Mouse (Mus musculus) urinary bladder, postnatal 10 days (tissue): ENCODE measurements around the gene Gm17174.
"Not testable (repeated sequence)": the region's sequence is repeated elsewhere in the genome, so short reads cannot be mapped to it uniquely, and the experiment has no call there.

ENCODE experiments used
- DNase-seq: peaks from one replicate; pipeline ENCODE4 v3.0.0; 2022; ENCODE audit warnings: low spot score

Gm17174 gene

DNA sequence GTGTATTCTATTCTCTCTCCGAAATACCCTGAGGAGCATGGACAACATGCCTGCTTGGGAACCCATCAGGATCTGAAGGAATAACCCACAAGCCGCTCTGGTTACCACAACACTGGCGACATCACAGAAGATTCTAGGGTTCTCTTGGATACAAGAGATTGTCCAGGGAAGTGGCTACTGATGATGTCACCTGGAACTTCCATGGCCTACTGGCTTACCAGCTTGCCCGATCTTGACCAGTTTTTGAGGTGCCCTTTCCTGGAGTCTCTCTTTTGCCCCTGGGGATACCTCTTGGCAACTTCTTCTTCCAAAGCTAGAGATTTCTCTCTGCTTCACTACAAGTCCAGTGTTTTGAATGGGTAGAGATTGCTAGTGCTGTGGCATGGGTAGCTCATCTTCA, at the start of gene Gm17174:
TSS of gene Gm17174 (minus strand) at position 101 of the 400 bp plus-strand sequence.
- not testable (repeated sequence) for DNase-seq

- DNase-seq: not testable (repeated sequence)
These were observed 43.6 kb upstream of the Gm17174 start, which contains the start of gene Gm4181 for GRCm38 (mm10) chr14:51635566-51635965. TSS of gene Gm4181 (minus strand) at chr14:51635666.

DNA sequence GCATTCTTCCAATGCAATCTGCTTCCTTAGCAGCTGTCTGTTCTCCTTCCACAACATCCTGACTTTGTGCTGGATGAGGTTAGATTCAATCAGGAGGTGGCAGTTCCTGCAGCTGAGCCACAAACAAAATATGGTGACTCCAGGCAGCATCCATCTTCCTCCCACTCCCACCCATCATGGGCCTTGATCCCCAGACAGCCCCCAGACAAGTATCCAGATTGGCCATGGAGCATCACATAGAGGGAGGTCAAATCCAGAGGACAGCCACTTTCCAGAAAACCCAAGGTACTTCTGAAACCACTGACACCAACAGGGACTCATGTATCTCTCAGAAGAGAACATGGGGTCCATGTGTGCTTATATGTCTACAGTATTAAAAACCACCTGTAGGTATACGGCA, 40.5 kb upstream of the Gm17174 start:
- peak; percentile 34 for DNase-seq

DNA sequence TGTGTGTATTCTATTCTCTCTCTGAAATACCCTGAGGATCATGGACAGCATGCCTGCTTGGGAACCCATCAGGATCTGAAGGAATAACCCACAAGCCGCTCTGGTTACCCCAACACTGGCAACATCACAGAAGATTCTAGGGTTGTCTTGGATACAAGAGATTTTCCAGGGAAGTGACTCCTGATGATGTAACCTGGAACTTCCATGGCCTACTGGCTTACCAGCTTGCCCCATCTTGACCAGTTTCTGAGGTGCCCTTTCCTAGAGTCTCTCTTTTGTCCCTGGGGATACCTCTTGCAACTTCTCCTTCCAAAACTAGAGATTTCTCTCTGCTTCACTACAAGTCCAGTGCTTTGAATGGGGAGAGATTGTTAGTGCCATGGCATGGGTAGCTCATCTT, 19.3 kb upstream of the Gm17174 start, which contains the start of gene Gm17078:
TSS of gene Gm17078 (minus strand) at position 101 of the 400 bp plus-strand sequence.
- DNase-seq: no peak

DNA sequence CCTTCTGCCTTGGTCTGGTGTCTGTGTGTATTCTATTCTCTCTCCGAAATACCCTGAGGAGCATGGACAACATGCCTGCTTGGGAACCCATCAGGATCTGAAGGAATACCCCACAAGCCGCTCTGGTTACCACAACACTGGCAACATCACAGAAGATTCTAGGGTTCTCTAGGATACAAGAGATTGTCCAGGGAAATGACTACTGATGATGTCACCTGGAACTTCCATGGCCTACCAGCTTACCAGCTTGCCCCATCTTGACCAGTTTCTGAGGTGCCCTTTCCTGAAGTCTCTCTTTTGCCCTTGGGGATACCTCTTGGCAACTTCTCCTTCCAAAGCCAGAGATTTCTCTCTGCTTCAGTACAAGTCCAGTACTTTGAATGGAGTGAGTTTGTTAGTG, 18.0 kb downstream of the Gm17174 start, which contains the start of gene Gm17175:
TSS of gene Gm17175 (minus strand) at position 101 of the 400 bp plus-strand sequence.
- DNase-seq: not testable (repeated sequence)

DNA sequence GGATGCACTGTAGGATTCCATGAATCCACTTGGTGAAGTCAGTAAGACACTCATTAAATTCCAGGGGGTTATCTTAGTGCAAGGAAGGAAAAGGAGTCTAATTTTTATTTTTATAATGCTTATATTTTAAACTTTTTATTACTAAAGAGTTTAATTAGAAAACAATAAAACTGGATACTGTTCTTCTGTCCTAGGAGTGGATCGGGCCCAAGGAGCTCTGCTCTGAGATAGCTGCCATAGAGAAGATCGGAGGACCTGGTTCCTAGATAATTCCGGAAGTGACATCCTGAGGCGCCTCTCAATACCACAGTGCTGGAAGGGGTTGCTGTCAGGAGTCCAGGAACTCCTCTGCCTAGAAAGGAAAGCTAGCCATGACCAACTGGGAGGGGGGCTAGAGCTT, 39.4 kb downstream of the Gm17174 start, which contains the start of gene Gm5622:
TSS of gene Gm5622 (plus strand) at position 301 of the 400 bp plus-strand sequence.
- DNase-seq: no peak
